Mouse (Mus musculus) embryonic fibroblast, embryonic 13.5 days (primary cell): ENCODE results near the gene Ier5. TPM values are rescaled to one million over a fixed set of nuclear protein-coding genes. Genes with fewer than 3 reads are reported as not detected.

Experiments
- H3K27ac ChIP-seq: 2 replicates; pipeline ENCODE4 v1.5.1; 2012; ENCODE audit warnings: low read length, control low read depth, inconsistent platforms; ENCODE audit not compliant: insufficient read depth
- H3K4me1 ChIP-seq: 2 replicates; pipeline ENCODE4 v1.6.1; 2011; ENCODE audit warnings: low read length; ENCODE audit not compliant: control insufficient read depth, insufficient read depth
- H3K4me3 ChIP-seq: 2 replicates; pipeline ENCODE4 v1.5.1; 2011; ENCODE audit warnings: mild to moderate bottlenecking, control low read depth, low read length; ENCODE audit not compliant: insufficient read depth
- CTCF ChIP-seq: IDR thresholded peaks from 2 replicates; pipeline ENCODE4 v1.5.1; 2011; ENCODE audit warnings: mild to moderate bottlenecking, control low read depth, low read length, moderate library complexity, borderline replicate concordance; ENCODE audit not compliant: insufficient read depth
- POLR2A ChIP-seq: IDR thresholded peaks from 2 replicates; pipeline ENCODE4 v1.6.1; 2011; ENCODE audit warnings: low read depth, mild to moderate bottlenecking, control low read depth, low read length, moderate library complexity
- polyA plus RNA-seq: library from polyadenylated mRNA; stranded (reverse); fragments of >200 nt; gene quantifications from 2 replicates; pipeline ENCODE4 v1.2.4, GENCODE M21; 2011; ENCODE audit warnings: low read depth; ENCODE audit not compliant: missing spikeins, insufficient read length

The Ier5 gene
- polyA plus RNA-seq, 1 experiment, result 37.2 TPM

GRCm38 (mm10) chr1:155103991-155104390, 4.6 kb upstream of the Ier5 start:
- TF ChIP-seq CTCF (no peak), POLR2A (no peak)
- no peak overlapping the region for H3K27ac ChIP-seq
- peaks cover 3% of the 10 kb centered on the region; the same call in 1 of the 2 replicates for H3K4me1 ChIP-seq
- no peak overlapping the region for H3K4me3 ChIP-seq

DNA sequence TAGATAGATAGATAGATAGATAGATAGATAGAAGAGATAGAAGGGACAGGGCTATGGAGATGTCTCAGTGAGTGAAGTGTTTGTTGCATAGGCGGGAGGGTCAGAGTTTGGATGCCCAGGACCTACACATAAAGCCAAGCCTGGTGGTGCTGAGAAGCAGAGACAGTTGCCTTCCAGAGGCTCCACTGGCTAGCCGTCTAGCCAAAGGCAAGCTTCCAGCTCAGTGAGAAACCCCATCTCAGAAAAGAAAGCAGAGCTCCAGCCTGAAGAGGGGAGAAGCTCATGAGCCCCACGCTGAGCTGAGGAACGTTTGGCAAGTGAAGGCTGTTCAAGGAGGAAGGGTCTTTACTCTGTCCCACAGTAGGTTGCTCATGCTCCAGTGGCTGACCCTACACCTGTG, 3.2 kb upstream of the Ier5 start:
- Histone ChIP-seq H3K4me1 (peaks cover under 1% of the 10 kb centered on the region; the same call in 1 of the 2 replicates), H3K27ac (no peak overlapping the region), H3K4me3 (no peak overlapping the region)
- TF ChIP-seq POLR2A (no peak), CTCF (no peak)

- Histone ChIP-seq H3K4me1 (peaks cover 5% of the 10 kb centered on the region; the same call in 1 of the 2 replicates), H3K27ac (peak overlapping the region; percentile 79), H3K4me3 (peak overlapping the region; percentile 90)
- TF ChIP-seq POLR2A, result no peak
- TF ChIP-seq CTCF, result no peak
Observed at GRCm38 (mm10) chr1:155098486-155099279, 753 bp downstream of the Ier5 start.

DNA sequence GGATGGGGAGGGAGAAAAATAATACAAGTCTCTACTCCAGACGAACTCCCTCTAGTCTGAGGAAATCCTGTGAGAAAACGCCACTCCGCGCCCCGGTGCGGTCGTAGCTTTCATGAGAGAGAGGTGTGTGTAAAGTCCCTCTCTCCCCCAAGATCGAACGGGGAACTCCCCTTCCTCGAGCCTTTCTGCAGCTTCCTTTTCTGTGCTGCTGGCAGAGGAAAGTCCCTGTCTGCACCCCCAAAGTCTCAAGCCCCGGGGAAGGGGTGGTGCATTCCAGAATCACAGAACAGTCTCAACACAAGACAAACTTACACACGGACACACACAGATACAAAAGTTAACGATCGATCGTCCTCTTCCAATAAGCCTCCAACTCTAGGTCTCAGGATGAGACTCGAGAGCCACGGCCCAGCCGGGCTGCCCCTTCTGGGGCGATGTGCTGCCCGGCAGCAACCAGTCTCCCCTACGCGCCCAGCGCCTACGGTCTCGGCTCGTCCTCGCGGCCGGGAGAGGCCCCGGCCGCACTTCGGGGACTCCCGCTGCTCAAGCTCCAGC, 1.4 kb downstream of the Ier5 start:
- peak; percentile 50 for TF ChIP-seq POLR2A
- no peak for TF ChIP-seq CTCF
- Histone ChIP-seq H3K4me3 (peak overlapping the region; percentile 90), H3K27ac (peak overlapping the region; percentile 79), H3K4me1 (peaks cover 10% of the 10 kb centered on the region)

- TF ChIP-seq POLR2A (no peak), CTCF (no peak)
- peak overlapping the region; percentile 90 for H3K4me3 ChIP-seq
- peaks cover 14% of the 10 kb centered on the region for H3K4me1 ChIP-seq
- peak overlapping the region; percentile 79 for H3K27ac ChIP-seq
Observed at GRCm38 (mm10) chr1:155097354-155097753, 2.1 kb downstream of the Ier5 start.

- peaks cover 14% of the 10 kb centered on the region for H3K4me1 ChIP-seq
- H3K27ac ChIP-seq, result peak overlapping the region; percentile 79
- no peak for TF ChIP-seq CTCF
- TF ChIP-seq POLR2A, result peak; percentile 22; the same call in 1 of the 2 replicates
- H3K4me3 ChIP-seq, result peak overlapping the region; percentile 90
Observed at GRCm38 (mm10) chr1:155096620-155097261, 2.7 kb downstream of the Ier5 start.

- Histone ChIP-seq H3K27ac (peak overlapping the region; percentile 84), H3K4me1 (peaks cover 27% of the 10 kb centered on the region)
- no peak for TF ChIP-seq CTCF
- peak; percentile 39; the same call in 1 of the 2 replicates for TF ChIP-seq POLR2A
Observed at GRCm38 (mm10) chr1:155093971-155094707, 5.3 kb downstream of the Ier5 start.

DNA sequence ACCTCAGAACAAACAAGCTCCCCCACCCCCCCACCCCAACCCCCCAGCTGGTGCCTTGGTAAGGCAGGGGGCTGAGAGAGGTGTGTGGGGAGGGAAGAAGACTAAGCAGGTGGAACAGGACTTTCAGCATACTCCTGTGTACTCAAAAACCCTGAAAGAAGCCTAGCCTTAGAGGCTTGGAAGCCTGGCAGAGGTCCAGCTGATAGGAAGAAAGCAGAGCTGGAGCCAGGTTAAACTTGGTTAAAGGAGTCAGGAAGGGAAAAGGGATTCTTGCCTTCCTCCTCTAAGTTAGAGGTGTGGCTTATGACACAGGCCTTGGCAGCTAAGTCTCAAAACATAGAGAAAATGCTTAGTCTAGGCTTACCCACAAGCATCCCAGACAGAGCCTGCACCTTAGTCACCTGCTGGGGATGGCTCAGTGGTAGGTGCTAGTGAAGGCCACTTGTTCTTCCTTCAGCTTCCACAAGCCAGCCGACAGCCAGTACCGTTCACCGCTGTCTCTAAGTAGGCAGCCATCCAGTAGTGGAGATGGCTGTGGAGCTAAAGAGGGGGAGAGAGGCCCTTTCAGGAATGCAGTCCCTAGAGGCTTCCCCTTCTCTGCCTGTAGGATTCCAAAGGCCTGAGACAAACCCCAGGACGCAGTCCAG, 6.2 kb downstream of the Ier5 start:
- Histone ChIP-seq H3K4me3 (no peak overlapping the region), H3K27ac (peak overlapping the region; percentile 65), H3K4me1 (peaks cover 33% of the 10 kb centered on the region)
- TF ChIP-seq POLR2A (no peak), CTCF (no peak)

More at GRCm38 (mm10) chr1:155093971-155094707, 5.3 kb downstream of the Ier5 start:
- no peak overlapping the region for H3K4me3 ChIP-seq

- Histone ChIP-seq H3K4me3 (no peak overlapping the region), H3K4me1 (peaks cover 36% of the 10 kb centered on the region), H3K27ac (peak overlapping the region; percentile 85)
- TF ChIP-seq CTCF, result no peak
- TF ChIP-seq POLR2A, result peak; percentile 30; the same call in 1 of the 2 replicates
Observed at GRCm38 (mm10) chr1:155091842-155092800, 7.3 kb downstream of the Ier5 start.
